Mouse (Mus musculus) hindbrain, embryonic 10.5 days (tissue): ENCODE results near the gene Emd. TPM values are rescaled to one million over a fixed set of nuclear protein-coding genes. Genes with fewer than 3 reads are reported as not detected.

Experiments used
- DNase-seq: peaks from one replicate; pipeline ENCODE4 v3.0.0-alpha.2; 2017; ENCODE audit warnings: low spot score
- H3K27ac ChIP-seq: fragments of 300-500 bp; sonication (generic); 2 replicates; pipeline ENCODE4 v1.5.1; 2016; ENCODE audit warnings: mild to moderate bottlenecking, moderate library complexity
- H3K27me3 ChIP-seq: fragments of 300-500 bp; sonication (generic); 2 replicates; pipeline ENCODE4 v1.6.1; 2016; ENCODE audit warnings: mild to moderate bottlenecking; ENCODE audit not compliant: poor library complexity, insufficient read depth, severe bottlenecking
- H3K36me3 ChIP-seq: fragments of 300-500 bp; sonication (generic); 2 replicates; pipeline ENCODE4 v1.6.1; 2016; ENCODE audit warnings: mild to moderate bottlenecking, moderate library complexity
- H3K4me1 ChIP-seq: fragments of 300-500 bp; sonication (generic); replicated peaks from 2 replicates; pipeline ENCODE4 v1.6.1; 2016; ENCODE audit warnings: mild to moderate bottlenecking
- H3K4me3 ChIP-seq: fragments of 300-500 bp; sonication (generic); 2 replicates; pipeline ENCODE4 v1.5.1; 2016; ENCODE audit warnings: mild to moderate bottlenecking, moderate library complexity
- H3K9me3 ChIP-seq: fragments of 300-500 bp; sonication (generic); 2 replicates; pipeline ENCODE4 v1.6.1; 2016; ENCODE audit warnings: mild to moderate bottlenecking, moderate library complexity
- WGBS: fragments of 180-500 bp; shearing (Covaris S2); methylation state at CpG from one replicate; pipeline ENCODE4 v1.1.7; 2016; 5-methylcytosine and 5-hydroxymethylcytosine counted together
- polyA plus RNA-seq: library from polyadenylated mRNA; unstranded; fragments of >200 nt; fragmentation: Nextera tagmentation; extraction: Ambion mirVana; gene quantifications from 2 replicates; pipeline ENCODE4 v1.2.1, GENCODE M21; 2016

The Emd gene
- polyA plus RNA-seq, 1 experiment from 2014 or later = 24.4 TPM

DNA sequence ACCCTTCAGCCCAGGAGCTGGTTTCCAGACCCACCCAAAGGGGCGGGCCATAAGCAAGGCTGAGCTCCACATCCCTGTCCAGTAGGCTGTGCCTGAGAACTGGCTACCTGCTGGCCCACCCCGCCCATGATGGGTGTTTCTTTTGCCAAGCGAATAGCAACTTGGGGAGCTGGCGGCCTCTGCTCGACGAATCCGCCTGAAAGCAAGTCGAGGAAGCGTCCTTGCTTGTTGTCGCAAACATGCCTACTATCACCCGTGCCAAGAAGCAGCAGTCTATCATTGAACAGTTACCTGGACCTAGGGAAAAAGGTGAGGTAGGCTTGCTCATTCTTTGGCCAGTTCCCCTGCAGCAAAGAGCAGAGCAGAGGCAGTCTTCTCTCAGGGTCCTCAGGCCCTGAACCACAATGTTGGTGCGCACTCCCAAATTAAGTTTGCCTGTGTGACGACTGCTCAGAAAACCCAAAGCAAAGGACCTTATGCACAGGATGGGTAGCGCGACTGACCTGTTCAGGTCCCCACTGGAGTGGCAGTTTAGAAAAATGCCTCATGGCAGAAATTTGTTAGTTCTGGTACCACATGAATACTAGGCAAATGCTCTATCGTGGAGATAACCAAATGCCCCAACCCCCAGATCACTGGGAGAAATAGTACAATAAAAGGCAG lies 27.4 kb downstream of the Emd start, which contains the start of the genes Taz and Dnase1l1:
Gene Taz, plus strand, starts transcription at position 181 of the 663 bp plus-strand sequence.
Gene Dnase1l1, minus strand, starts transcription at position 606 of the 663 bp plus-strand sequence.
- H3K27me3 ChIP-seq = no peaks in the 10 kb centered on the region
- 16% methylated on average over 16 of the region's 16 CpGs for WGBS
- no peaks in the 10 kb centered on the region for H3K36me3 ChIP-seq
- DNase-seq = peak; percentile 58
- H3K27ac ChIP-seq = peak within 1 kb of the TSS; percentile 88
- H3K4me1 ChIP-seq = peaks cover 12% of the 10 kb centered on the region
- peak within 1 kb of the TSS; percentile 69 for H3K4me3 ChIP-seq
- H3K9me3 ChIP-seq = no peaks in the 10 kb centered on the region

DNA sequence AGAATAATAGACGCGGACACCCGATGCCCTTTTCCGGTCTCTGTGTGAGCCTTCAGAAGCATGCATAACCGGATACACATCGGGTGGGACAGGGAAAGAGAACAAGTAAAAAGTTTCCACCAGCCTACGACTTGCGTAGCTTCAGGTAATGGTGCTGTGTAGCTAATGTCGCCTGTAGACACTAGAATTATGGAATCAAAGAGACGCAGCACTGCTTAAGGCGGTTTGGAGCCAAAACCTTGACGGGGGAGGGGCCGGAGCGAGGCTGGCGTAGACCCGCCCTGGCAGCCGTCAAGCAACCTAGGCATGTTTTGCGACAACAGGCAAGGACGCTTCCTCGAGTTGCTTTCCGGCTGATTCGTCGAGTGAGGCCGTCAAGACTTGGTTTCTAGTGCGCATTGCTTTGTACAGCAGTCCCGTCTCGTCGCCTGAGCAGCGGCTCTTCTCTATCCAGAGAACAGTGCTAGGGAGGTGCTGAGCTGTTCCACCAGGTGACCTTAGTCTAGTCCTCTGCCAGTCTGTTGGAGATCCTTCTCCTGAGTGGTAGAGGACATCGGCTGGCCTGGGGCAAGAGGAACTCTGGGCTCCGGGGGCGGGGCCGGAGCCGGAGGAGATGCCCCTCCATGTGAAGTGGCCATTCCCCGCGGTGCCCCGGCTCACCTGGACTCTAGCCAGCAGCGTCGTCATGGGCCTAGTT lies 28.1 kb downstream of the Emd start:
- Histone ChIP-seq H3K36me3 (no peaks in the 10 kb centered on the region), H3K27ac (peak overlapping the region; percentile 88)
- peak; percentile 81 for DNase-seq

DNA sequence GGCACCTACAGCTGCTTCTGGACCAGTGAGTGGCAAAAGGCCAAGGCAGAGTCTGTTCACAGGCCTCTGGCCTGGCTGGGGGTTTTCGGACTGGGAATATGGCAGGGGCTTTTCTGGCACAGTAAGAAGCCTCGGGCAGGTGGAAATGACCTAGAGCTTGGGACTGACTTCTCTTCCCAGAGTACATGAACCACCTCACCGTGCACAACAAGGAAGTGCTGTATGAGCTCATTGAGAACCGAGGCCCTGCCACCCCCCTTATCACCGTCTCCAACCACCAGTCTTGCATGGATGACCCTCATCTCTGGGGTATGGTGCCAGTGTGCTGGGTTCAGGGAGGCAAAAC lies 28.6 kb downstream of the Emd start:
- 43% methylated on average over 5 of the region's 5 CpGs for whole genome bisulfite sequencing
- Histone ChIP-seq H3K9me3 (no peaks in the 10 kb centered on the region), H3K36me3 (peaks cover 3% of the 10 kb centered on the region), H3K4me1 (peaks cover 12% of the 10 kb centered on the region), H3K27me3 (no peaks in the 10 kb centered on the region), H3K4me3 (peak overlapping the region; percentile 69), H3K27ac (peak overlapping the region; percentile 88)
- DNase-seq = no peak

More for the DNA sequence above, 28.1 kb downstream of the Emd start:
- Histone ChIP-seq H3K27me3 (no peaks in the 10 kb centered on the region), H3K4me3 (peak overlapping the region; percentile 69), H3K4me1 (peaks cover 12% of the 10 kb centered on the region), H3K9me3 (no peaks in the 10 kb centered on the region)
- 17% methylated on average over 39 of the region's 39 CpGs for WGBS

DNA sequence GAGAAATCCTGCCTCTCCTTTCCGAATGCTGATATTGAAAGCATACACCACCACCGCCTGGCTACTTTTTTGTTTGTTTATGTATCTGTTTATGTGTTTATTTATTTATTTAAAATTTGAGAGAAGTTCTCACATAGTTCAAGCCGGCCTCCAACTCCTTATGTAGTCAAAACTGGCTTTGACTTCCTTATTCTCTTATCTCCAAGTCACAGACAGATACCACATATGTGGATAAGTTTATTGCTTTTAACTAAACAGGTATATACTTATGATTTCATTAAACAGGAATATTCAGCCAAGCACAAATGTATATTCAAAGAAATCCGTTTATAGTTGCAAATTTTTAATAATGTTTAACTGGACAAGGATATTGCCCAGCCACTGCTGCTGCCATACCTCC lies 38.9 kb downstream of the Emd start:
- DNase-seq = no peak
- Histone ChIP-seq H3K27me3 (no peaks in the 10 kb centered on the region), H3K4me1 (peaks cover 7% of the 10 kb centered on the region; the same call in 1 of the 2 replicates), H3K9me3 (no peaks in the 10 kb centered on the region), H3K4me3 (no peak overlapping the region), H3K27ac (no peak overlapping the region), H3K36me3 (peaks cover 22% of the 10 kb centered on the region)
- WGBS = 85% methylated on average over 4 of the region's 4 CpGs

DNA sequence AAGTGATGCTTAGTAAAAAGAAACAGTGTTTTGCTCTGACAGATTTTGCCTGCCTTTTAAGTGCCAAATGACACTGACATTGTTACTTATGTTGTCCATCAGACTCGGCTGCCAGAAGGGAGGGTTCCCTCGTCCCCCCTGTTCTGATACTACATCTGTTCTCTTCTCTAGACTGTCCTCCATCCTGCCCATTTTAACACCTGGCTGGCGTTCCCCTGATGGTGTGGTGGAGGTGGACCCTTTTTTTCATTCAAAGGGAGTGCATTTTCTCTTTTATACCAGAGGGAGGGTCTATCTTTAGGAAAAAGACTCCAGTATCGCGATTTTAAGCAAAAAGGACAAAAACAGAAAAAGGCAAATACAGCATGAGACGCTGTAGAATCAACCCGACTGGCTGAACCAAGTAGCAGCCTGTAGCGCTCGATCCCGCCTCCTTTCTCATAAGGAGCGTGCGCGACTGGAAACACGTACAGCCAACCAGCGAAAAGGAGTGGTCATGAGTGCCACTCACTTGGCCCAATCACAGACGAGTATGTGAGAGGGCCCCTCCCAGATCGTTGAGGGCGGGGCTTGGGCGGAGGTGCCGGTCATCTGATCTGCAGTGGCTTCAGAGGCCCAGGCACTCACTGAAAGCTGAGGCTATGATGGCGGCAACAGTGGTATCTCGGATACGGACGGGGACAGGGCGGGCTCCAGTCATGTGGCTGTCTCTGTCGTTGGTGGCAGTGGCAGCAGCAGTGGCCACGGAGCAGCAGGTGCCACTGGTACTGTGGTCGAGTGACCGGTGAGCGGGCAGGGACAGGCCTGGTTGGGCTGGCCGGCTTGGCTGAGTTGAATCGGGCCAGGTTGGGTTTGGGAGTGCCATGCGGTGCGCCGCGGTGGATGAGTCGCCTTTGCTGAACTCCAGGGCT lies 42.3 kb downstream of the Emd start, which contains the start of gene Atp6ap1:
Gene Atp6ap1, plus strand, starts transcription at position 560 of the 911 bp plus-strand sequence.
- 12% methylated on average over 37 of the region's 37 CpGs for WGBS
- peak; percentile 90 for DNase-seq
- peaks cover 29% of the 10 kb centered on the region for H3K36me3 ChIP-seq
- peak within 1 kb of the TSS; percentile 87 for H3K27ac ChIP-seq
- H3K27me3 ChIP-seq = no peaks in the 10 kb centered on the region
- H3K4me1 ChIP-seq = peaks cover 7% of the 10 kb centered on the region; the same call in 1 of the 2 replicates
- H3K9me3 ChIP-seq = no peaks in the 10 kb centered on the region
- peak within 1 kb of the TSS; percentile 61 for H3K4me3 ChIP-seq

DNA sequence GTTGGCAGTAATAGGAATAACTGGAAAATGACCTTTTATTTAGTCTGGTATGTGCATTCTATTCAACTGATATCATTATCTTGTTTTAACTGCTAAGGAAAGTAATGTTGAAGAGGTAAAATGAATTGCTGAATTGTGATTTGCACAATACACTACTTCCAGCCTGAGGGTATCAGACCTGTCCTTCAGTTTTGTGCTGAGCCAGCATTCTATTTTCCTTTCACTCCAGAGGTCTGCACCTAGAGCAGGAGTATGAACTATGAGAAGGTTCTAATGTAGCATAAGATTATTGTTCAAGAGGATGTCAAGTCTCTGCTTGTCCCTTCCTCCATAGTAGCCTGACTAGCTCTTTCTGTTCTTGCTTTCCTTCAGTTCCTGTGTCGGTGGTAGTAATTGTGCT lies 43.9 kb downstream of the Emd start:
- no peak for DNase-seq
- H3K36me3 ChIP-seq = peaks cover 45% of the 10 kb centered on the region
- H3K27me3 ChIP-seq = no peaks in the 10 kb centered on the region
- H3K9me3 ChIP-seq = no peaks in the 10 kb centered on the region
- H3K27ac ChIP-seq = no peak overlapping the region
- H3K4me1 ChIP-seq = peaks cover 7% of the 10 kb centered on the region; the same call in 1 of the 2 replicates
- H3K4me3 ChIP-seq = no peak overlapping the region
- 83% methylated on average over 1 of the region's 1 CpGs for WGBS

DNA sequence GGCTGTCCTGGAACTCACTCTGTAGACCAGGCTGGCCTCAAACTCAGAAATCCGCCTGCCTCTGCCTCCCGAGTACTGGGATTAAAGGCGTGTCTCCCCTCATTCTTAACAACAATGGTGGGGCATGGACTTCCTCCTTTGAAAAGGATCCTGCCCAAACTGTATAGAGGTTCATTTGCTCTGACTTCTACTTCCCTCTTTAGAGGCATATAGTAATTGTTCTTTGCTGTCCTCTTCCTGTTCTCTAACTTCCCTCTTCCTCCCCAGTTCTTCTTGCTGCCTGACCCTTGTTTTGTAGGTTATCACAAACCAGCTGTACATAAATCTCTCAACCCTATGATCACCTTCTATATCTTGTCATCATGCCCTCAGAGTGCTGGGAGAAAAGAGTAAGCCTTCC lies 45.2 kb downstream of the Emd start:
- Histone ChIP-seq H3K27ac (no peak overlapping the region), H3K4me1 (peaks cover 7% of the 10 kb centered on the region; the same call in 1 of the 2 replicates), H3K9me3 (no peaks in the 10 kb centered on the region), H3K36me3 (peaks cover 52% of the 10 kb centered on the region), H3K27me3 (no peaks in the 10 kb centered on the region), H3K4me3 (no peak overlapping the region)
- DNase-seq = no peak
- WGBS = 89% methylated on average over 3 of the region's 3 CpGs

DNA sequence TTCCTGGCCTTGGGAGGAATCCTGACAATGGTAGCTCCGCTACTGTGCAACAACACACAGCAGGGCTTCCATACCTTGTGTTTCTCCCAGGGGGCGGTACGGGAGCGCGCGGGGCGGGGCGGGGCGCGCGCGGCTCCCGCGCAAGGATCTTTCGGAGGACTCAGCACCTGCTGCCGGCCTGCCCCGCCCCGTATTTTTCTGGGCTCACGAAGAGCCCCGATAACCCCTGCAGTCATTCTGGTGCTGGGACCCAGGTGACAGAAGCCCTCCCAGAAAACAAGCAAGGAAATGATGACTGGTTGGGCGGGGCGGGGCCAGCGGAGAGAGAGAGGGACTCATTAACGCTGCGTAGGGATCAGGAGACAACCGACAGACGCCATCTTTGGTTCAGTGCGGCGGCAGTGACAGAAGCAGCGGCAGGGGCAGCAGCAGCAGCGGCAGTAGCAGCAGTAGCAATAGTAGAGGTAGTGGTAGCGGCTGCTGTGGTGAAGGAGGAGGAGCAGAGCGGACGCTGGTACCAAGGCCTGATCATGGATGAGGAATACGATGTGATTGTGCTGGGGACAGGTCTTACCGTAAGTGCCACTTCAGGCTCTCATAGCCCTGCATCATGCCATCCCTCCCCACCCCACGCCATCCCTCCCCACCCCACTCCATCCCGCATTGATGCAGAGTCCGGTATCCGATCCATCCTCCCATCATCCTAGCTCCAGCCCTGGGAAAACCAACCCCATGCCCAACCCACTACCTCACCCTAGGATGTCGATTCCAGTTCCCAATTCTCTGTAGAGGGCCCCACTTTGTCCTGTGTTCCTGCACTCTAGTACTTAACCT lies 50.6 kb downstream of the Emd start, which contains the start of gene Gdi1:
Gene Gdi1, plus strand, starts transcription at position 132 of the 834 bp plus-strand sequence.
- 23% methylated on average over 41 of the region's 41 CpGs for WGBS
- Histone ChIP-seq H3K27me3 (no peaks in the 10 kb centered on the region), H3K36me3 (peaks cover 80% of the 10 kb centered on the region), H3K9me3 (no peaks in the 10 kb centered on the region), H3K4me3 (peak within 1 kb of the TSS; percentile 69), H3K27ac (peak within 1 kb of the TSS; percentile 95), H3K4me1 (peaks cover 10% of the 10 kb centered on the region; the same call in 1 of the 2 replicates)
- peak; percentile 76 for DNase-seq

Other genes with a start within 250 kb of the Emd start
- gene Irak1, start 230.8 kb upstream of the Emd start, polyA plus RNA-seq = 53.3 and 60.6 TPM in 2 replicates
- gene Opn1mw, start 127.2 kb upstream of the Emd start, polyA plus RNA-seq = not detected in 2 replicates
- gene Mecp2, start 119.3 kb upstream of the Emd start, polyA plus RNA-seq = 15.3 and 15.4 TPM in 2 replicates
- gene Tex28, start 86.8 kb upstream of the Emd start, polyA plus RNA-seq = not detected in 2 replicates
- gene Tktl1, start 77.4 kb upstream of the Emd start, polyA plus RNA-seq = not detected in 2 replicates
- 215 and 271 TPM in 2 replicates for gene Flna, start 4.9 kb upstream of the Emd start, polyA plus RNA-seq
- 697 and 756 TPM in 2 replicates for gene Rpl10, start 16.1 kb downstream of the Emd start, polyA plus RNA-seq
- gene Taz, start 27.2 kb downstream of the Emd start, polyA plus RNA-seq = 70.6 and 76.1 TPM in 2 replicates
- gene Dnase1l1, start 27.6 kb downstream of the Emd start, polyA plus RNA-seq = 3.6 and 5.2 TPM in 2 replicates
- gene Atp6ap1, start 42.4 kb downstream of the Emd start, polyA plus RNA-seq = 103 and 112 TPM in 2 replicates
- gene Gdi1, start 50.3 kb downstream of the Emd start, polyA plus RNA-seq = 331 and 436 TPM in 2 replicates
- 66.4 and 67.8 TPM in 2 replicates for gene Fam50a, start 58.3 kb downstream of the Emd start, polyA plus RNA-seq
- gene Plxna3, start 74.4 kb downstream of the Emd start, polyA plus RNA-seq = 21.2 and 26.6 TPM in 2 replicates
- 113 and 120 TPM in 2 replicates for gene Lage3, start 98.9 kb downstream of the Emd start, polyA plus RNA-seq
- 66.2 and 68.1 TPM in 2 replicates for gene Ubl4a, start 118.5 kb downstream of the Emd start, polyA plus RNA-seq
- gene Slc10a3, start 118.7 kb downstream of the Emd start, polyA plus RNA-seq = 9.3 and 10.8 TPM in 2 replicates
- 27.3 and 30.8 TPM in 2 replicates for gene Fam3a, start 138.6 kb downstream of the Emd start, polyA plus RNA-seq
- gene Ikbkg, start 138.6 kb downstream of the Emd start, polyA plus RNA-seq = 17.0 and 20.1 TPM in 2 replicates
- gene G6pdx, start 174.5 kb downstream of the Emd start, polyA plus RNA-seq = 53.9 and 56.4 TPM in 2 replicates
- not detected in 2 replicates for gene Gm6880, start 226.7 kb downstream of the Emd start, polyA plus RNA-seq